Mouse (Mus musculus): ENCODE results near the gene Ubr7.

DNA sequence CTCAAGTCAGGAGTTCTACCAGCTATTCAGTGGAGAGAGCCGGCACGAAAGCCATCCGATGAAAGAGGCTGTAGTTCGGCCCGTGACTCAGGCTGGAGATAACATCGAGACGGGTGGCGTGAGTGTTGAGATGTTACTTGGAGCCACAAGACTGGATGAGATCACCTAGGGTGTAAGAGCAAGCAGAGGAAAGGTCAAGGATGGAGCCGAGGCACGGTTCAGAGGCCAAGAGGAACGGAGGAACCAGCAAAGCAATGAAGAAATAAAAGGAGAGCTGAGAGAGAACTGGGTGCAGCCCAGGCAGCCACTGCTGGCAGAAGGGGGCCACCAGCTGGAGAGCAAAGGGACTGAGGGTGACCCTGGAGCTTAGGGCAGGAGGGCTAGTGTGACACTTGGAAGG is 49.5 kb upstream of the Ubr7 start:
- TF ChIP-seq CTCF (IDR thresholded peaks at IDR 0.05; ENCODE audit: low read depth) (peak; percentile 58), EP300 (optimal IDR thresholded peaks at IDR 0.05) (no peak)

Data from stomach, postnatal 0 days (tissue).